Mouse (Mus musculus) splenic B cell, adult 2 months (primary cell): ENCODE data around the gene Grap2.
"Not testable (repeated sequence)": the region's sequence is repeated elsewhere in the genome, so short reads cannot be mapped to it uniquely, and the experiment has no call there.

Source experiments
- DNase-seq: peaks from one replicate; pipeline ENCODE4 v3.0.0-alpha.2; 2011; ENCODE audit warnings: low read depth, low spot score
- H3K27me3 ChIP-seq: 2 replicates; pipeline ENCODE4 v1.6.1; 2012; ENCODE audit warnings: mild to moderate bottlenecking, low read length, moderate library complexity, mixed read lengths; ENCODE audit not compliant: control insufficient read depth, poor library complexity, insufficient read depth, severe bottlenecking
- H3K36me3 ChIP-seq: 2 replicates; pipeline ENCODE4 v1.6.1; 2012; ENCODE audit warnings: mild to moderate bottlenecking, low read length, moderate library complexity, mixed read lengths; ENCODE audit not compliant: control insufficient read depth, poor library complexity, insufficient read depth, severe bottlenecking

Grap2 gene

DNA sequence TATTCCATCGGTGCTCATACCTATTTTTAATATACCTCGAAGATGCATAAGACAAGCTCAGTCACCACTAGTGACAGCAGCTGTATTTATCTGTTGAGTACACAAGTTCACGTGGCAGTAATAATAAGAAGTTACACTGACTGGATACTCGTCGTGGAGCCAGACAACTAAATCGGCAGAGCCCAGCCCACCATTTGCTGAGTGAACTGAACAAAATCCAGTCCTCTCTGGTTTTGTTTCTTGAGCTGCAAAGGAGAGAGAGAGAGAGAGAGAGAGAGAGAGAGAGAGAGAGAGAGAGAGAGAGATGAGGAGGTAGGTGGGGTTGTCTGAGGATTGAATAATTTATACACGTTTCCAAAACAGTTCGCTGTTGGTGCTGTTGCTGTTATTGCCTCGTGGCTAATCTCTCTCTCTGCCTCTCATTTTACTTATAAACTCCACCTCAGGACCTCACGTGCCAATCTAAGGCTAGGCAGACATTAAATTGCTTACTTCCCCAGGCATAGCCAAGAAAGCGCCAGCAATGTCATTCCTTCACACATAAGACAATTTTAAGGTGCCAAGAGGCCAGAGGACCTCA lies 4.1 kb downstream of the Grap2 start:
- no peak for DNase-seq
- H3K27me3 ChIP-seq: no peaks in the 10 kb centered on the region
- H3K36me3 ChIP-seq: peaks cover 2% of the 10 kb centered on the region; the same call in 1 of the 2 replicates

- Histone ChIP-seq H3K36me3 (peaks cover 2% of the 10 kb centered on the region; the same call in 1 of the 2 replicates), H3K27me3 (no peaks in the 10 kb centered on the region)
- no peak for DNase-seq
Measured at GRCm38 (mm10) chr15:80577166-80577960, 5.0 kb downstream of the Grap2 start.

- peaks cover 2% of the 10 kb centered on the region; the same call in 1 of the 2 replicates for H3K36me3 ChIP-seq
- H3K27me3 ChIP-seq: no peaks in the 10 kb centered on the region
- no peak for DNase-seq
Measured at GRCm38 (mm10) chr15:80579121-80579520, 6.7 kb downstream of the Grap2 start.

DNA sequence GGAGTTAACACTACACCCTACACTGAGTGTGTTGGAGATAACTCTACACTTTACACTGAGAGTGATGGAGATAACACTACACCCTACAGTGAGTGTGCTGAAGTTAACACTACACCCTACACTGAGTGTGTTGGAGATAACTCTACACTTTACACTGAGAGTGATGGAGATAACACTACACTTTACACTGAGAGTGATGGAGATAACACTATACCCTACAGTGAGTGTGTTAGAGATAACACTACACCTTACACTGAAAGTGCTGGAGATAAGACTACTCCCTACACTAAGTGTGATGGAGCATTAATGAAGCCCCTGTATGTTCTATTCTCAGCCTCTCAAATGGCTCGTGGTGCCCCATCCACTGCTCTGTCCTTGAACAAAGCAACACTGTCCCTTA lies 8.2 kb downstream of the Grap2 start:
- not testable (repeated sequence) for H3K27me3 ChIP-seq, H3K36me3 ChIP-seq, DNase-seq

DNA sequence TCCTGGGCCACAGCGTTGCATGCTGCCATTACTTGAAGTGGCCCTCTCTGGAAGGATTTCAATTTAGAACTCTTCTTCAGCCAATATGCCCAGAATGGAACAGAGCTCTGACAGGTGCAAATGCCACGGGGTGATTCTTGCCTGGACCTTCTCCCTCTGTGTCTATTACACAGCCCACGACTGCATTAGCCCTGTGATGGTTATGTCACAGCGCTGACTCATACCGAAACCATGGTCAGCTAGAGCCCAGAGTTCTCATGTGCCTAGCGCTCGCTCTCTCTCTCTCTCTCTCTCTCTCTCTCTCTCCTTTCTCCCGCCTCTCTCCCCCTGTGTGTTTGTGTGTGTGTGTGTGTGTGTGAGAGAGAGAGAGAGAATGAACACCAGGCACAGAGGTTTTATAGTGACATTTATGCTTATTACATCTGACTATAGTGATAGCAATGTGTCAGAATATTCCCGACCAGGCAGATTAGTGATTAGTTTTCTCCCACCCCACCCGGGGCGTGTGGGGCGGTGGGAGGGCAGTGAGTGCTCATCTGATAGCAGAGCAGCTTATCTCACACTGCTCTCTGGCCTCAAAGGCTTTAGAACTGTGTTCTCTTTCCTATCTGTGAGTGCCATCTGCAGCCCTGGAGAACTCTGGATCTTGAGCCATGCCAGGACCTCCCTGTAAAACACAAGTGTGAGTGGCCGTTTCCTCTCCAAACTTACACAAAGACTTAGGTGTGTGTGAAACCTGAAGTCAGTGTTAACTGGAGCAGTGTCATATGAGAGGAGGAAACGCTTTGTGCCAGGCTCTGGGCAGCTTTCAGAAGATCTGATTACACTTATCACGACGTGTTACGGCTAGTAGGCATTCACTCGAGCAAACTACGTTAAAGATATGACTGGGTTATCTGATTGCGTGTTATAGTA lies 10.4 kb downstream of the Grap2 start:
- DNase-seq: peak; percentile 66

GRCm38 (mm10) chr15:80586296-80586695 lies 13.9 kb downstream of the Grap2 start:
- no peak for DNase-seq
- Histone ChIP-seq H3K36me3 (peaks cover 3% of the 10 kb centered on the region; the same call in 1 of the 2 replicates), H3K27me3 (no peaks in the 10 kb centered on the region)

More for the DNA sequence above, 10.4 kb downstream of the Grap2 start:
- Histone ChIP-seq H3K36me3 (peaks cover 3% of the 10 kb centered on the region; the same call in 1 of the 2 replicates), H3K27me3 (no peaks in the 10 kb centered on the region)

- DNase-seq: no peak
- no peaks in the 10 kb centered on the region for H3K27me3 ChIP-seq
- H3K36me3 ChIP-seq: no peaks in the 10 kb centered on the region; the same call in 1 of the 2 replicates
Measured at GRCm38 (mm10) chr15:80590641-80591040, 18.2 kb downstream of the Grap2 start.

- DNase-seq: no peak
- H3K27me3 ChIP-seq: no peaks in the 10 kb centered on the region
- no peaks in the 10 kb centered on the region; the same call in 1 of the 2 replicates for H3K36me3 ChIP-seq
Measured at GRCm38 (mm10) chr15:80592737-80593136, 20.3 kb downstream of the Grap2 start.

DNA sequence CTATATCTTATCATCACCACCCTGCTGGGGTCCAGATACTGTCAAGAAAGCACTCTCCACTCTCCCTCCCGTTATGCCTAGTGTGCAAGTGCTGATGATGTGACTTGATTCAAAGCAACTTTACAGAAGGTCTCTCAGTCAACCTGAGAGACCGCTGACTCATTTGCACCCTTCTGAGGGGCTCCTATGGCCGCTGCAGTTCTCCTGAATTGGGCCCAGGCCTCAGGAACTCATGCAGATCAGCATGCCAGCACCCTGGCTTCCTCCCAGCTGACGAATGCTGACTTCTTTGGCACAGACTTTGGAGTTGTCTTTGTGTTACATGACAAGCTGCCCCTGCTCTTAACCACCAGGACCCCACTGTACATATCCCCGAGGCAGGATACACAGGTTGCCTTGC lies 21.5 kb downstream of the Grap2 start:
- Histone ChIP-seq H3K27me3 (no peaks in the 10 kb centered on the region), H3K36me3 (no peaks in the 10 kb centered on the region; the same call in 1 of the 2 replicates)
- no peak for DNase-seq

- no peak for DNase-seq
- H3K36me3 ChIP-seq: no peaks in the 10 kb centered on the region; the same call in 1 of the 2 replicates
- H3K27me3 ChIP-seq: no peaks in the 10 kb centered on the region
Measured at GRCm38 (mm10) chr15:80598750-80599149, 26.4 kb downstream of the Grap2 start.

DNA sequence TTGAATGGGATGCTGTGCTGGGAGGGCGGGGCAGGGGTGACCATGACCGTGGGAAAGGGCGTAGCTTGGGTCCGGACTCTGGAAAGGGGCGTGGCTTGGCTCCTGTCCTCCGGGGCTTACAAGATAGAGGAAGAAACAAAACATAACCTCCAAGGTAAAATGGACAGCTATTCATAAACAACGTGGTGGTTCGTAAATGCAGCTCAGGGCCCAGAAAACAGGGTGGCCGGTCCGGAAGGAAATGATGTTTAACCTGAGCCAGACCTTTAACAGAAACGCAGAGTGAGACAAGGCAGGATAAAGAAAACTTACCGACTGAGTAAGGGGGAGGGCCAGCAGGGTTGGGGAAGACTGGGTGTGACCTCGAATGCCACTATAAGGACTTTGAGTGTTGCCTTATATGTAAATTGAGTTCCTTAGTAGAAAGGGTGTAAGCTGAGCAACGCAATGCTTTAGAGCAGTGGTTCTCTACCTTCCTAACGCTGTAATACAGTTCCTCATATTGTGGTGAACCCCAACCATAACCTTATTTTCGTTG lies 26.9 kb downstream of the Grap2 start:
- DNase-seq: peak; percentile 68

DNA sequence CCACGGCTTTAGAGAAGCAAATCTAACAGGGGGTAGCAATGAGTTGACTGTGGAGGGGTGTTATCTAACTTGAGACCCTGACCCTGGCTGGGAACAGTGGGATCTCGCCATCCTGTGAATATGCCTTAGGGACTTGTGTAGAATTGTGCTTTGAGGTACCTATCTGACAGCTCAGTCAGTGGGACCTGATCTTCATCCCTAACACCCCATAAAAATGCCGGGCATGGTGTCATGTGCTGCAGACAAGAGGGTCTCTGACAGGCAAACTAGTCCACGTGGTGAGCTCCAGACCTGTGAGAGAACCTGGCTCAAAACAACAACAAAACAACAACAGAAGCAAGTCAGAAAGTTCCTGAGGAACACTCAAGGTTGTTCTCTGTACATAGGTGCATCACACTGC lies 27.4 kb downstream of the Grap2 start:
- Histone ChIP-seq H3K36me3 (no peaks in the 10 kb centered on the region; the same call in none of the 2 replicates), H3K27me3 (no peaks in the 10 kb centered on the region)
- no peak for DNase-seq

More for the DNA sequence above, 26.9 kb downstream of the Grap2 start:
- Histone ChIP-seq H3K27me3 (no peaks in the 10 kb centered on the region), H3K36me3 (no peaks in the 10 kb centered on the region; the same call in none of the 2 replicates)

DNA sequence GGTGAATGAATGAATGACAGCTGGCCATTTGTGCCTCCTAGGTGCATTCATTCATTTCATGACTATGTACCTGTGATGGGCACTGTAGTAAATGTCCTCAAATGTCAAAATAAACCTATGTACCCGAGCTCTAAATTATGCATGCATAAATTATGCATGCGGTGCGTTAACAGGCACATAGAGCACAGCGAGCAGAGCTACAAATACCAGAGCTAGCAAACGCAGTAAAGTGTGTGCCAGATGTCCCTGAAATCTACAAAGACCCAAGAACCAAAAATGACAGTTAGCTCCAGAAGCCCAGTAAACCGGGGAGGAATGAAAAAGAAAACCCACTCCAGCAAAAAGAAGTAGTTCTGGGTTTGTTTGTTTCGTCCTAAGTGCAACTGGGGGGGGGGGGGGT lies 29.1 kb downstream of the Grap2 start:
- DNase-seq: no peak
- H3K27me3 ChIP-seq: no peaks in the 10 kb centered on the region
- no peaks in the 10 kb centered on the region; the same call in 1 of the 2 replicates for H3K36me3 ChIP-seq

DNA sequence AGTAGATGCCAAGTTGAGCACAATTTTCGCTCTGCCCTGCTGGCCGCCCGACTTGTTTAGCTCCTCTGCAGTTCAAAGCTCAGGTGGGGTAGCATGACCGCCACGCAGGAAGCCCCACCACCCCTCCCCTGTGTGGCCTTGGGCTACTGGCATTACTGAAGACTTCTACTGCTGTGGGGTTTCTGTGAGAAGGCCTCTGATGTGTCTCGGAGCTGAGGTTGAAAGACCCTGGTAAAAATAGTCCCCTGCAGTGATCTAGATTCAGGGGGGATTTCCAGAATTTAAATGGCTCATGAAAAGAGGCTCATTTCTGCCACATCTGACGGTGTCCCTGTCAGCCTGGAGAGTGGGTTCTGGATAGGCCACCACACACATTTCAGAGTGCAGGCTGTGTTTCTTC lies 30.1 kb downstream of the Grap2 start:
- DNase-seq: peak; percentile 56
- no peaks in the 10 kb centered on the region for H3K27me3 ChIP-seq

More for the DNA sequence above, 30.1 kb downstream of the Grap2 start:
- H3K36me3 ChIP-seq: no peaks in the 10 kb centered on the region; the same call in 1 of the 2 replicates
